Mouse (Mus musculus) forebrain, embryonic 10.5 days (tissue): ENCODE measurements around the gene Tigd4. TPM values are rescaled to one million over a fixed set of nuclear protein-coding genes. Genes with fewer than 3 reads are reported as not detected.

ENCODE experiments used
- DNase-seq: peaks from one replicate; pipeline ENCODE4 v3.0.0-alpha.2; 2017; ENCODE audit warnings: low spot score; ENCODE audit errors: extremely low spot score
- H3K27ac ChIP-seq: fragments of 300-500 bp; sonication (generic); 2 replicates; pipeline ENCODE4 v1.5.1; 2016; ENCODE audit warnings: mild to moderate bottlenecking
- H3K27me3 ChIP-seq: fragments of 300-500 bp; sonication (generic); 2 replicates; pipeline ENCODE4 v1.6.1; 2016; ENCODE audit warnings: mild to moderate bottlenecking; ENCODE audit not compliant: poor library complexity, severe bottlenecking
- H3K36me3 ChIP-seq: fragments of 300-500 bp; sonication (generic); replicated peaks from 2 replicates; pipeline ENCODE4 v1.6.1; 2016; ENCODE audit warnings: mild to moderate bottlenecking, moderate library complexity
- H3K4me1 ChIP-seq: fragments of 300-500 bp; sonication (generic); 2 replicates; pipeline ENCODE4 v1.6.1; 2016
- H3K4me3 ChIP-seq: fragments of 300-500 bp; sonication (generic); 2 replicates; pipeline ENCODE4 v1.5.1; 2016; ENCODE audit warnings: mild to moderate bottlenecking, moderate library complexity
- H3K9me3 ChIP-seq: fragments of 300-500 bp; sonication (generic); 2 replicates; pipeline ENCODE4 v1.6.1; 2016; ENCODE audit warnings: mild to moderate bottlenecking, moderate library complexity
- WGBS: fragments of 180-500 bp; shearing (Covaris S2); methylation state at CpG from one replicate; pipeline ENCODE4 v1.1.7; 2016; 5-methylcytosine and 5-hydroxymethylcytosine counted together
- polyA plus RNA-seq: library from polyadenylated mRNA; unstranded; fragments of >200 nt; fragmentation: Nextera tagmentation; extraction: Ambion mirVana; gene quantifications from 2 replicates; pipeline ENCODE4 v1.2.1, GENCODE M21; 2016

Tigd4 gene
- polyA plus RNA-seq, 1 experiment from 2014 or later: 0.06 TPM

- DNase-seq: no peak
- WGBS: 90% methylated on average over 8 of the region's 8 CpGs
- peaks cover 3% of the 10 kb centered on the region; the same call in 1 of the 2 replicates for H3K9me3 ChIP-seq
- H3K27ac ChIP-seq: no peak overlapping the region
- no peaks in the 10 kb centered on the region for H3K27me3 ChIP-seq
- H3K4me1 ChIP-seq: peaks cover 7% of the 10 kb centered on the region
- no peaks in the 10 kb centered on the region for H3K36me3 ChIP-seq
- no peak overlapping the region for H3K4me3 ChIP-seq
These were observed 53.0 kb downstream of the Tigd4 start for GRCm38 (mm10) chr3:84646331-84646845.

Other genes starting within 250 kb of the Tigd4 start
- 1.2 and 1.9 TPM in 2 replicates for gene Fhdc1, start 113.1 kb upstream of the Tigd4 start, polyA plus RNA-seq
- 32.0 and 34.8 TPM in 2 replicates for gene Arfip1, start 10.9 kb upstream of the Tigd4 start, polyA plus RNA-seq
- 0.18 and 0.27 TPM in 2 replicates for gene Tmem154, start 72.6 kb downstream of the Tigd4 start, polyA plus RNA-seq
- gene Fbxw7, start 221.7 kb downstream of the Tigd4 start, polyA plus RNA-seq: 11.7 and 11.9 TPM in 2 replicates